Mouse (Mus musculus): Measurements from ENCODE around the gene Slc37a1.

DNA sequence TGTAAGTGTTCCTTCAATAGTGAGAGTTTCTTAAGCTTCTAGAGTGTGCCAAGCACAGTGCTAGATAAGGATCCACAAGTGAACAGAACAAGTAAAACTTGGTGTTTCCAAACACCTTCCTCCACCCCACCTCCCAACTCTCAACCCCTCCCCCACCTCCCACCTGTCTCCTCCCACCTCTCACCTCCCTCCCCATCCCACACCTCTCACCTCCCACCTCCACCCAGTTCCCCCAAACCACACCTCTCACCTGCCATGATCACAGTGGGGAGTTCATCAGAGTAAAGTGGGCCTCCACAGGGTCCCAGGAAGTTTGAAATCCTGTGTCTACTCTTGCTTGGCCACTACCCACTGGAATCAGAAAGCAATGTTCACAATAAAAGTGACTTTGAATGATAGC lies 3.7 kb downstream of the Slc37a1 start:
- TF ChIP-seq CTCF (IDR thresholded peaks at IDR 0.05; ENCODE audit: low read depth) (no peak), EP300 (optimal IDR thresholded peaks at IDR 0.05) (no peak)

Measured in stomach, postnatal 0 days (tissue).